Mouse (Mus musculus): ENCODE measurements at regions not wholly inside any gene's neighbourhood (a gene's known extent, or its start where the extent isn't known, plus 50 kb on each side); places are given as distances from the start of the nearest gene placed in this dataset.

- Histone ChIP-seq H3K36me3 (ENCODE audit: insufficient read depth, low read length) (no peaks in the 10 kb centered on the region), H3K4me1 (replicated peaks; ENCODE audit: low read depth, low read length) (peaks cover 12% of the 10 kb centered on the region), H3K27me3 (ENCODE audit: insufficient read depth, low read length) (peaks cover 9% of the 10 kb centered on the region; the same call in 1 of the 2 replicates), H3K4me3 (replicated peaks; ENCODE audit: low read length) (no peak overlapping the region), H3K9me3 (ENCODE audit: low read length) (no peaks in the 10 kb centered on the region)
- TF ChIP-seq POU5F1 (IDR thresholded peaks at IDR 0.05; ENCODE audit: borderline replicate concordance, low read length) (no peak), NANOG (IDR thresholded peaks at IDR 0.05; ENCODE audit: borderline replicate concordance, low read length) (no peak), CTCF (conservative IDR thresholded peaks at IDR 0.05; ENCODE audit: low read length) (no peak)
Measured at GRCm38 (mm10) chr2:166309882-166310281, 154.4 kb upstream of the Sulf2 start.

- Histone ChIP-seq H3K4me3 (replicated peaks; ENCODE audit: low read length) (no peak overlapping the region), H3K9me3 (ENCODE audit: low read length) (no peaks in the 10 kb centered on the region), H3K4me1 (replicated peaks; ENCODE audit: low read depth, low read length) (peaks cover 25% of the 10 kb centered on the region), H3K27me3 (ENCODE audit: insufficient read depth, low read length) (peaks cover 11% of the 10 kb centered on the region; the same call in 1 of the 2 replicates), H3K36me3 (ENCODE audit: insufficient read depth, low read length) (no peaks in the 10 kb centered on the region)
- TF ChIP-seq CTCF (conservative IDR thresholded peaks at IDR 0.05; ENCODE audit: low read length) (no peak), POU5F1 (IDR thresholded peaks at IDR 0.05; ENCODE audit: borderline replicate concordance, low read length) (no peak), NANOG (IDR thresholded peaks at IDR 0.05; ENCODE audit: borderline replicate concordance, low read length) (no peak)
Measured at GRCm38 (mm10) chr2:166307551-166307950, 152.1 kb upstream of the Sulf2 start.

GRCm38 (mm10) chr2:166305044-166306002 lies 149.9 kb upstream of the Sulf2 start:
- Histone ChIP-seq H3K4me1 (replicated peaks; ENCODE audit: low read depth, low read length) (peaks cover 26% of the 10 kb centered on the region), H3K27me3 (ENCODE audit: insufficient read depth, low read length) (peaks cover 11% of the 10 kb centered on the region; the same call in 1 of the 2 replicates), H3K9me3 (ENCODE audit: low read length) (peaks cover 6% of the 10 kb centered on the region), H3K4me3 (replicated peaks; ENCODE audit: low read length) (no peak overlapping the region), H3K36me3 (ENCODE audit: insufficient read depth, low read length) (no peaks in the 10 kb centered on the region)
- TF ChIP-seq NANOG (IDR thresholded peaks at IDR 0.05; ENCODE audit: borderline replicate concordance, low read length) (no peak), CTCF (conservative IDR thresholded peaks at IDR 0.05; ENCODE audit: low read length) (no peak), POU5F1 (IDR thresholded peaks at IDR 0.05; ENCODE audit: borderline replicate concordance, low read length) (no peak)

GRCm38 (mm10) chr2:166303854-166304253 lies 148.4 kb upstream of the Sulf2 start:
- Histone ChIP-seq H3K9me3 (ENCODE audit: low read length) (peaks cover 13% of the 10 kb centered on the region), H3K36me3 (ENCODE audit: insufficient read depth, low read length) (no peaks in the 10 kb centered on the region), H3K4me3 (replicated peaks; ENCODE audit: low read length) (no peak overlapping the region), H3K4me1 (replicated peaks; ENCODE audit: low read depth, low read length) (peaks cover 26% of the 10 kb centered on the region), H3K27me3 (ENCODE audit: insufficient read depth, low read length) (peaks cover 11% of the 10 kb centered on the region; the same call in 1 of the 2 replicates)
- TF ChIP-seq NANOG (IDR thresholded peaks at IDR 0.05; ENCODE audit: borderline replicate concordance, low read length) (no peak), POU5F1 (IDR thresholded peaks at IDR 0.05; ENCODE audit: borderline replicate concordance, low read length) (no peak), CTCF (conservative IDR thresholded peaks at IDR 0.05; ENCODE audit: low read length) (no peak)

- H3K27me3 ChIP-seq (ENCODE audit: insufficient read depth, low read length) = peaks cover 4% of the 10 kb centered on the region; the same call in 1 of the 2 replicates
- no peaks in the 10 kb centered on the region for H3K36me3 ChIP-seq (ENCODE audit: insufficient read depth, low read length)
- no peak overlapping the region for H3K4me3 ChIP-seq (replicated peaks; ENCODE audit: low read length)
- H3K9me3 ChIP-seq (ENCODE audit: low read length) = peaks cover 13% of the 10 kb centered on the region
- peaks cover 18% of the 10 kb centered on the region for H3K4me1 ChIP-seq (replicated peaks; ENCODE audit: low read depth, low read length)
- TF ChIP-seq POU5F1 (IDR thresholded peaks at IDR 0.05; ENCODE audit: borderline replicate concordance, low read length) (no peak), CTCF (conservative IDR thresholded peaks at IDR 0.05; ENCODE audit: low read length) (no peak), NANOG (IDR thresholded peaks at IDR 0.05; ENCODE audit: borderline replicate concordance, low read length) (no peak)
Measured at GRCm38 (mm10) chr2:166301161-166301560, 145.7 kb upstream of the Sulf2 start.

- H3K4me3 ChIP-seq (replicated peaks; ENCODE audit: low read length) = no peak overlapping the region
- no peaks in the 10 kb centered on the region for H3K36me3 ChIP-seq (ENCODE audit: insufficient read depth, low read length)
- TF ChIP-seq NANOG (IDR thresholded peaks at IDR 0.05; ENCODE audit: borderline replicate concordance, low read length) (no peak), CTCF (conservative IDR thresholded peaks at IDR 0.05; ENCODE audit: low read length) (no peak), POU5F1 (IDR thresholded peaks at IDR 0.05; ENCODE audit: borderline replicate concordance, low read length) (no peak)
- 0 out of 2 replicates have a peak, but pooled peaks cover under 1% of the 10 kb centered on the region for H3K9me3 ChIP-seq (ENCODE audit: low read length)
- peaks cover 35% of the 10 kb centered on the region for H3K4me1 ChIP-seq (replicated peaks; ENCODE audit: low read depth, low read length)
- peaks cover 2% of the 10 kb centered on the region; the same call in 1 of the 2 replicates for H3K27me3 ChIP-seq (ENCODE audit: insufficient read depth, low read length)
Measured at GRCm38 (mm10) chr2:166294672-166295071, 139.2 kb upstream of the Sulf2 start.

- Histone ChIP-seq H3K27me3 (ENCODE audit: insufficient read depth, low read length) (peaks cover 2% of the 10 kb centered on the region; the same call in 1 of the 2 replicates), H3K36me3 (ENCODE audit: insufficient read depth, low read length) (no peaks in the 10 kb centered on the region), H3K9me3 (ENCODE audit: low read length) (no peaks in the 10 kb centered on the region), H3K4me3 (replicated peaks; ENCODE audit: low read length) (no peak overlapping the region), H3K4me1 (replicated peaks; ENCODE audit: low read depth, low read length) (peaks cover 35% of the 10 kb centered on the region)
- TF ChIP-seq NANOG (IDR thresholded peaks at IDR 0.05; ENCODE audit: borderline replicate concordance, low read length) = no peak
- no peak for TF ChIP-seq POU5F1 (IDR thresholded peaks at IDR 0.05; ENCODE audit: borderline replicate concordance, low read length)
- TF ChIP-seq CTCF (conservative IDR thresholded peaks at IDR 0.05; ENCODE audit: low read length) = no peak
Measured at GRCm38 (mm10) chr2:166292987-166293386, 137.5 kb upstream of the Sulf2 start.

- Histone ChIP-seq H3K4me3 (replicated peaks; ENCODE audit: low read length) (no peak overlapping the region), H3K4me1 (replicated peaks; ENCODE audit: low read depth, low read length) (peaks cover 41% of the 10 kb centered on the region), H3K36me3 (ENCODE audit: insufficient read depth, low read length) (no peaks in the 10 kb centered on the region), H3K9me3 (ENCODE audit: low read length) (no peaks in the 10 kb centered on the region), H3K27me3 (ENCODE audit: insufficient read depth, low read length) (peaks cover 2% of the 10 kb centered on the region; the same call in 1 of the 2 replicates)
- TF ChIP-seq CTCF (conservative IDR thresholded peaks at IDR 0.05; ENCODE audit: low read length) (no peak), POU5F1 (IDR thresholded peaks at IDR 0.05; ENCODE audit: borderline replicate concordance, low read length) (no peak), NANOG (IDR thresholded peaks at IDR 0.05; ENCODE audit: borderline replicate concordance, low read length) (no peak)
Measured at GRCm38 (mm10) chr2:166291266-166291665, 135.8 kb upstream of the Sulf2 start.
